Mouse (Mus musculus): ENCODE results near the gene 9530068E07Rik. TPM values are rescaled to one million over a fixed set of nuclear protein-coding genes. Genes with fewer than 3 reads are reported as not detected.

Gene 9530068E07Rik
- 10 to 100 TPM; 35.2 to 47.3 TPM for total RNA-seq (2023)

DNA sequence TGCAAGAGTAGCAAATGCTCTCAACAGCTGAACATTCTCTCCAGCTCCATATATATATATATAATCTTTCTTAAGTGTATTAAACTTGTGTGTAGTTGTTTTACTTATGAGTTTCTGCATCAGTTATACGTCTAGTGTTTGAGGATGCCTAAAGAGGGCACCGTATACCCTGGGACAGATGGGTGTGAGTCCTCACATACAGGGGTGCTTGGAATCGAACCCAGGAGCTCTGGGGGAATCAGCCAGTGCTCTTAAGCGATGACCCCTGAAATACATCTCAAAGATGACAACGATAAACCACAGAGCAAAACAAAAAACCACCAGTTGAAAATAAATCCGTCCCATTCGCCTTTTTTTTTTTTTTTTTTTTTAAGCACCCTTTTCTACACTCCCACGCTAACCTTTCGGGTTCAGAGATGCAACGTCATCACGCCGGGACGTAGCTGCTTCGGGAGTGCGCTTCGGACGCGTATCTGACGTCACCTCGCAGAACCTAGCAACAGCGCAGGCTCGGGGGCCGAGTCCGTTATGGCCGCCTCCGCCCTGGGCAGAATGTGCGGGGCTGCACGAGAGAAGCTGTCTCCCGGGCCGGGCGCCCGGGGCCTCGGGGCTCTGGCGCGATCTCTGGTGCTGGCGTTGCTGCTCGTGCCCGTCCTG, at the start of gene 9530068E07Rik:
TSS of gene 9530068E07Rik (plus strand) at position 489 of the 657 bp plus-strand sequence.

DNA sequence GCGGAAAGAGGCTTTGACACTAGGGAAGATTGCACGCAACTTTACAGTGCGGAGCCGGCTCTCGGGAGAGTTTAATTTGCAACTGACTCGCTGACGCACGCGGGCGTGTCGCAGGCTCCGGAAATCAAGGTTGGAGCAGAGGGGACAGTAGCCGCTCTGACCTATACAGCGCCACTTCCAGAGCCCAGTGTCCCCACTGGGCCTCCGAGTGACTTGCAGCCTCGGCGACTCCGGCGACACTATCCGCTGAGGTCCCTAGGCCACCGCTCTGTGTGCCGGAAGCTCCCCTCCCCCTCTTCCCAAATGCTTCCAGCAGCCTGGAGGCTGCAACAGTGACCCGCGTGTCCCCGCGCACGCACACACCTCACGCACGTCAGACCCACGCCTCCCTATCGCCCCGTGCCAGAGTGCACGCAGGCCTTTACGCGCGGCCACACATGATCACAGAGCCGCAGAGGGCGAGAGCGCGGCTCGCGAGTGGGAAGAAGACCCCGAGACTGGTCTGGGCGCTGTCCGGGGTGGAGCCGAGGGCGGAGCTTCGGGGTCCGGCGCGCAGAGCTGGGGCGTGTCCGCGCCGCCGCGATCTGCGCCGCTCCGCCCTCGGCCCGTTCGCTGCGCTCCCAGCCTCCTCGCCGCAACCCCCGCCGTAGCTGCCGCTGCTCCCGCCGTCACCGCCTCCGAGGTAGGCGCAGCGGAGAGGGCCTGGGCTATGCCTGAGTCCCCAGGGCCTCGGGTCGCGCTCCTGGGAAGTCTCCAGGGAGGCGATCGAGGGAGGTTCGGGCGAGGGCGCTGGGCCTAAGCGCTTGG, 35.6 kb upstream of the 9530068E07Rik start, which contains the start of gene Vdac1:
TSS of gene Vdac1 (plus strand) at position 390 of the 807 bp plus-strand sequence.

Other genes with a start within 250 kb of the 9530068E07Rik start
- 1 to 10 TPM in 1 of 2 experiments, not detected in 1; 1.1 TPM for gene Olfr1371, start 182.4 kb upstream of the 9530068E07Rik start, total RNA-seq (2023)
- gene Skp1a, start 164.4 kb upstream of the 9530068E07Rik start, total RNA-seq (2023): 100 to 1,000 TPM; 150 to 180 TPM
- gene Tcf7, start 113.4 kb upstream of the 9530068E07Rik start, total RNA-seq (2023): 1,000 to 10,000 TPM; 1,122 to 1,280 TPM
- gene Vdac1, start 35.6 kb upstream of the 9530068E07Rik start, total RNA-seq (2023): 10 to 100 TPM; 56.1 to 60.5 TPM